In the genomic region with DNA sequence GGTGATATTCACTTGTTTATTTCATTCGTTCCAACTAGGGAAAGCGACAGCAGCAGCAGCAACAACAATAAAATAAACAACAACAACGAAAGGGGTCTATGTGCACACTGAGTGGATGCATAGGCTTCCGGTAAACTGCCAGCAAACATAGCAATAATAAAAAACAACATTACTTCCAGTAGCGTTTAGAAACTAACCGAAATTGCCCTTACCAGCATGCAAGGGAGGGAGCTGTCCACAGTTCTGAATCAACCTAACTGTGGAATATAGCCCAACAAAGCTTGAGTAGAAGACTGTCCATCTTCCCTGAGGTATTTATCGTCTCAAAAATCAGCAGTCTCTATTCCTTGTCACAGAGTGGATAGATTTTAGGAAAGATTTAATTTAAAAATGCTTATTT, we compare ENCODE assay signal across 9 mouse cellular contexts. TPM values are rescaled to one million over a fixed set of nuclear protein-coding genes. Genes with fewer than 3 reads are reported as not detected.
DNase-seq lines count a peak whose midpoint lies in the region; ATAC-seq and TF ChIP-seq lines count a peak whose summit lies in the region.
"Had no signal": no experiment of that assay in that cellular context is flagged by ENCODE, and none has a peak within 500 bp of the region (broad histone marks: within the 10 kb centered on the region; RNA-seq: fewer than 3 reads in every experiment).

No protein-coding gene starts in this region.

- no peak for TF ChIP-seq EP300 in heart, adult 2 months (IDR thresholded peaks at IDR 0.05; ENCODE audit: insufficient read depth, low read depth, low read length)
- TF ChIP-seq EP300 in MEL (IDR thresholded peaks at IDR 0.05; ENCODE audit: low read depth in 1 of 2, low read length in 2 of 2), result no peak

- H3K9me3 ChIP-seq in heart, embryonic 11.5 days (replicated peaks; ENCODE audit: control insufficient read depth, low read length), result no peaks in the 10 kb centered on the region
- H3K9me3 ChIP-seq in MEL (replicated peaks; ENCODE audit: insufficient read depth, low read length), result no peaks in the 10 kb centered on the region

- WGBS in heart, embryonic 11.5 days (ENCODE audit: insufficient replicate concordance), result 34% methylated on average over 7 of the region's 7 CpGs
- 24% methylated on average over 7 of the region's 7 CpGs for WGBS in heart, adult 2 months

- no peaks in the 10 kb centered on the region for H3K79me2 ChIP-seq in heart, adult 2 months (replicated peaks; ENCODE audit: control insufficient read depth, insufficient read depth, low read length)
- H3K79me2 ChIP-seq in MEL (ENCODE audit: control insufficient read depth, insufficient read depth, low read length, poor library complexity), result no peaks in the 10 kb centered on the region

- peaks cover 12% of the 10 kb centered on the region for H3K27me3 ChIP-seq in heart, embryonic 11.5 days (ENCODE audit: control insufficient read depth, insufficient read depth, low read length)
- peaks cover 6% of the 10 kb centered on the region for H3K27me3 ChIP-seq in heart, adult 2 months (ENCODE audit: control insufficient read depth, insufficient read depth, low read length)
- H3K27me3 ChIP-seq in MEL (ENCODE audit: control insufficient read depth in 1 of 2, insufficient read depth in 2 of 2, low read length in 2 of 2), result no peaks in the 10 kb centered on the region

- no peak overlapping the region for H3K27ac ChIP-seq in heart, embryonic 11.5 days (ENCODE audit: low read depth, low read length)
- no peak overlapping the region for H3K27ac ChIP-seq in heart, adult 2 months
- H3K27ac ChIP-seq in MEL (ENCODE audit: control insufficient read depth, low read depth, low read length), result no peak overlapping the region

- intact Hi-C loops in heart, adult 2 months (cut with DNase I), result loop anchor here (5.0 to 10.0 kb wide), 2 partner anchors 201 to 748 kb away; no protein-coding TSS in a partner anchor
- intact Hi-C loops in gastrocnemius, postnatal 14 days (cut with DNase I; ENCODE audit: low total_unique reads), result no loop called here

- no peak for TF ChIP-seq POLR2A in heart, adult 2 months (IDR thresholded peaks at IDR 0.05; ENCODE audit: insufficient read depth, low read depth, low read length)
- no peak for TF ChIP-seq POLR2A in MEL (IDR thresholded peaks at IDR 0.05; ENCODE audit: control insufficient read depth in 1 of 2, insufficient read depth in 1 of 2, low read depth in 1 of 2, low read length in 2 of 2, poor library complexity in 1 of 2)

- TF ChIP-seq RAD21 in MEL (IDR thresholded peaks at IDR 0.05; ENCODE audit: low read depth, low read length), result no peak

- no peak for DNase-seq in heart, adult 2 months
- peak; percentile 37 for DNase-seq in MEL (ENCODE audit: low read depth, low spot score)
- DNase-seq in embryo, embryonic 11.5 days (ENCODE audit: low read depth, low spot score), result peak; percentile 51
- peak; percentile 24 for DNase-seq in induced T-regulatory cell, adult 2 months (ENCODE audit: low read depth)
- DNase-seq in neural tube, embryonic 10.5 days (ENCODE audit: extremely low spot score, low spot score), result peak; percentile 20
- no peak for DNase-seq in gastrocnemius, postnatal 14 days

- H3K4me3 ChIP-seq in heart, embryonic 11.5 days (ENCODE audit: low read depth, low read length), result no peak overlapping the region
- no peak overlapping the region for H3K4me3 ChIP-seq in heart, adult 2 months
- H3K4me3 ChIP-seq in MEL (ENCODE audit: control insufficient read depth in 1 of 2, insufficient read depth in 1 of 2, low read depth in 2 of 2, low read length in 2 of 2), result no peak overlapping the region

- no peak for ATAC-seq in heart, embryonic 11.5 days (replicated peaks; ENCODE audit: insufficient number of reproducible peaks, low FRiP score, low TSS enrichment)
- ATAC-seq in frontal cortex, adult (ENCODE audit: low TSS enrichment), result no peak

- no peak overlapping the region for H3K9ac ChIP-seq in heart, embryonic 11.5 days (ENCODE audit: low read depth, low read length)
- H3K9ac ChIP-seq in heart, adult 2 months (ENCODE audit: low read depth, low read length), result no peak overlapping the region
- no peak overlapping the region for H3K9ac ChIP-seq in MEL (ENCODE audit: control insufficient read depth, low read depth, low read length, poor library complexity, severe bottlenecking)

- TF ChIP-seq CTCF in heart, adult 2 months (IDR thresholded peaks at IDR 0.05), result no peak
- no peak for TF ChIP-seq CTCF in MEL (IDR thresholded peaks at IDR 0.05 in 2 of 3, conservative IDR thresholded peaks at IDR 0.05 in 1 of 3; ENCODE audit: control insufficient read depth in 1 of 3, insufficient read depth in 1 of 3, low read depth in 2 of 3, low read length in 3 of 3, poor library complexity in 1 of 3, severe bottlenecking in 1 of 3)

- H3K4me2 ChIP-seq in heart, embryonic 11.5 days, result peak overlapping the region; percentile 98

- H3K36me3 ChIP-seq in heart, embryonic 11.5 days (ENCODE audit: control insufficient read depth, insufficient read depth, low read length), result no peaks in the 10 kb centered on the region
- H3K36me3 ChIP-seq in heart, adult 2 months (ENCODE audit: control insufficient read depth, insufficient read depth, low read length), result no peaks in the 10 kb centered on the region
- H3K36me3 ChIP-seq in MEL (ENCODE audit: control insufficient read depth in 1 of 2, insufficient read depth in 2 of 2, low read length in 2 of 2), result no peaks in the 10 kb centered on the region

- H3K4me1 ChIP-seq in heart, embryonic 11.5 days (ENCODE audit: control insufficient read depth, insufficient read depth, low read length), result peaks cover 7% of the 10 kb centered on the region; the same call in 1 of the 2 replicates
- no peaks in the 10 kb centered on the region for H3K4me1 ChIP-seq in heart, adult 2 months (ENCODE audit: control insufficient read depth, insufficient read depth, low read length)
- no peaks in the 10 kb centered on the region for H3K4me1 ChIP-seq in MEL (ENCODE audit: control insufficient read depth in 1 of 2, insufficient read depth in 2 of 2, low read length in 2 of 2)

TF ChIP-seq in MEL, 35 proteins besides CTCF, POLR2A, EP300 and RAD21:
- TF ChIP-seq SIN3A (IDR thresholded peaks at IDR 0.05; ENCODE audit: low read length), result no peak

RNA-seq across cellular contexts. Expression of a gene that starts 2.0 kb away (rescaled TPM):
- polyA plus RNA-seq in heart, embryonic 11.5 days (2014; fragmentation: Nextera tagmentation; extraction: Ambion mirVana), result 0.13 and 0.24 TPM in 2 replicates
- total RNA-seq in heart, adult 2 months (2021), result 1 to 10 TPM; 1.2 to 1.3 TPM
- 0.59 and 0.70 TPM in 2 replicates for polyA plus RNA-seq in heart, adult 2 months (2012; rRNA removed)
- not detected in 2 replicates for total RNA-seq in MEL (2012; rRNA removed)
- not detected for polyA plus RNA-seq in MEL (2012; ENCODE audit: insufficient read depth in 1 of 2, insufficient read length in 2 of 2, low read depth in 1 of 2, low replicate concordance in 2 of 2, missing spikeins in 1 of 2)
- total RNA-seq in gastrocnemius, postnatal 14 days (2021), result under 1 TPM; 0.07 to 0.21 TPM
- total RNA-seq: neutrophil, adult 5-6 weeks had no signal

Comparison
In these comparisons a context has a peak if more than half of its experiments do, and no peak if none do; other contexts are left out.
1. DNase-seq: peak in MEL (single experiment), embryo, embryonic 11.5 days (single experiment), induced T-regulatory cell, adult 2 months (single experiment) and neural tube, embryonic 10.5 days (single experiment); none in heart, adult 2 months (0 of 2) and gastrocnemius, postnatal 14 days (single experiment).